Mouse (Mus musculus) heart, embryonic 14.5 days (tissue): ENCODE measurements around the gene Mrnip. TPM values are rescaled to one million over a fixed set of nuclear protein-coding genes. Genes with fewer than 3 reads are reported as not detected.

ENCODE experiments used
- ATAC-seq: fragments of 200-750 bp; cut with Nextera tagmentation; 2 replicates; pipeline ENCODE4 v1.8.0; 2017; ENCODE audit warnings: low read depth, moderate TSS enrichment; ENCODE audit not compliant: insufficient number of reproducible peaks, insufficient read depth, low FRiP score
- H3K27ac ChIP-seq, 2 experiments: fragments of 200-500 bp in 1 of 2; fragments of 300-500 bp in 1 of 2; sonication (generic) in 1 of 2; replicated peaks in 1 of 2; 2 replicates each; pipeline ENCODE4 v1.5.1; 2012 to 2014; ENCODE audit warnings: low read depth in 2 of 2, low read length in 2 of 2, control low read depth in 1 of 2, mild to moderate bottlenecking in 1 of 2, mixed read lengths in 1 of 2; ENCODE audit not compliant: control insufficient read depth in 1 of 2, insufficient read depth in 1 of 2
- H3K27me3 ChIP-seq: fragments of 300-500 bp; sonication (generic); 2 replicates; pipeline ENCODE4 v1.6.1; 2014; ENCODE audit warnings: mild to moderate bottlenecking, low read length, control low read depth; ENCODE audit not compliant: control insufficient read depth, insufficient read depth
- H3K36me3 ChIP-seq: fragments of 300-500 bp; sonication (generic); 2 replicates; pipeline ENCODE4 v1.6.1; 2014; ENCODE audit warnings: mild to moderate bottlenecking, control low read depth, low read length, mixed read lengths; ENCODE audit not compliant: control insufficient read depth, insufficient read depth
- H3K4me1 ChIP-seq, 2 experiments: fragments of 200-500 bp in 1 of 2; fragments of 300-500 bp in 1 of 2; sonication (generic) in 1 of 2; 2 replicates each; pipeline ENCODE4 v1.6.1; 2012 to 2014; ENCODE audit warnings: low read length in 2 of 2, control low read depth in 1 of 2, mixed read lengths in 1 of 2; ENCODE audit not compliant: control insufficient read depth in 2 of 2, insufficient read depth in 2 of 2
- H3K4me2 ChIP-seq: fragments of 300-500 bp; sonication (generic); 2 replicates; pipeline ENCODE4 v1.6.1; 2014; ENCODE audit warnings: mild to moderate bottlenecking, low read length
- H3K4me3 ChIP-seq, 2 experiments: fragments of 200-500 bp in 1 of 2; fragments of 300-500 bp in 1 of 2; sonication (generic) in 1 of 2; 2 replicates each; pipeline ENCODE4 v1.5.1; 2012 to 2014; ENCODE audit warnings: low read length in 2 of 2, mild to moderate bottlenecking in 2 of 2, control low read depth in 1 of 2, low read depth in 1 of 2, moderate library complexity in 1 of 2; ENCODE audit not compliant: control insufficient read depth in 1 of 2, insufficient read depth in 1 of 2
- H3K9ac ChIP-seq: fragments of 300-500 bp; sonication (generic); 2 replicates; pipeline ENCODE4 v1.6.1; 2014; ENCODE audit warnings: mild to moderate bottlenecking, low read length
- H3K9me3 ChIP-seq: fragments of 300-500 bp; sonication (generic); 2 replicates; pipeline ENCODE4 v1.6.1; 2016; ENCODE audit warnings: low read length, control low read depth; ENCODE audit not compliant: control insufficient read depth
- WGBS: fragments of 180-500 bp; shearing (Covaris S2); extraction: QIAGEN DNeasy Blood & Tissue Kit; methylation state at CpG from one replicate; pipeline ENCODE4 v1.1.7; 2014; 5-methylcytosine and 5-hydroxymethylcytosine counted together
- polyA plus RNA-seq: library from polyadenylated mRNA; unstranded; fragments of >200 nt; fragmentation: Nextera tagmentation; extraction: Ambion mirVana; gene quantifications from 2 replicates; pipeline ENCODE4 v1.2.1, GENCODE M21; 2014

Gene Mrnip
- polyA plus RNA-seq, 1 experiment from 2014 or later: 10.9 TPM

- 76% methylated on average over 7 of the region's 7 CpGs for WGBS
- no peaks in the 10 kb centered on the region for H3K9me3 ChIP-seq
- H3K9ac ChIP-seq: no peak overlapping the region
- H3K36me3 ChIP-seq: peaks cover 91% of the 10 kb centered on the region
- H3K27ac ChIP-seq: no peak overlapping the region
- ATAC-seq: no peak
- no peaks in the 10 kb centered on the region for H3K4me1 ChIP-seq
- no peaks in the 10 kb centered on the region for H3K27me3 ChIP-seq
- H3K4me2 ChIP-seq: no peak overlapping the region
- H3K4me3 ChIP-seq: no peak overlapping the region
Measured at GRCm38 (mm10) chr11:50139571-50139970, 34.7 kb upstream of the Mrnip start.

GRCm38 (mm10) chr11:50145529-50145928 is 28.7 kb upstream of the Mrnip start:
- Histone ChIP-seq H3K4me1 (peaks cover 11 to 12% of the 10 kb centered on the region in 2 experiments), H3K27ac (no peak overlapping the region), H3K9ac (no peak overlapping the region), H3K4me2 (no peak overlapping the region), H3K4me3 (no peak overlapping the region), H3K27me3 (no peaks in the 10 kb centered on the region), H3K9me3 (no peaks in the 10 kb centered on the region), H3K36me3 (peaks cover 83% of the 10 kb centered on the region)
- ATAC-seq: no peak
- WGBS: 78% methylated on average over 3 of the region's 3 CpGs

- H3K27me3 ChIP-seq: no peaks in the 10 kb centered on the region
- no peak overlapping the region for H3K4me3 ChIP-seq
- no peak overlapping the region for H3K4me2 ChIP-seq
- 96% methylated on average over 13 of the region's 13 CpGs for WGBS
- no peaks in the 10 kb centered on the region for H3K9me3 ChIP-seq
- H3K9ac ChIP-seq: no peak overlapping the region
- H3K4me1 ChIP-seq: peaks cover 11 to 12% of the 10 kb centered on the region in 2 experiments
- no peak overlapping the region for H3K27ac ChIP-seq
- H3K36me3 ChIP-seq: peaks cover 83% of the 10 kb centered on the region
- no peak for ATAC-seq
Measured at GRCm38 (mm10) chr11:50146121-50146520, 28.1 kb upstream of the Mrnip start.

- peaks cover 11 to 12% of the 10 kb centered on the region in 2 experiments for H3K4me1 ChIP-seq
- H3K4me3 ChIP-seq: no peak overlapping the region
- peak overlapping the region; percentile 20 to 75 for H3K27ac ChIP-seq
- H3K9ac ChIP-seq: peak overlapping the region; percentile 41; the same call in 1 of the 2 replicates
- peak; percentile 44; the same call in 1 of the 2 replicates for ATAC-seq
- H3K9me3 ChIP-seq: no peaks in the 10 kb centered on the region
- H3K36me3 ChIP-seq: peaks cover 83% of the 10 kb centered on the region
- H3K27me3 ChIP-seq: no peaks in the 10 kb centered on the region
- H3K4me2 ChIP-seq: peak overlapping the region; percentile 29; the same call in 1 of the 2 replicates
- 26% methylated on average over 9 of the region's 9 CpGs for WGBS
Measured at GRCm38 (mm10) chr11:50147267-50147957, 26.8 kb upstream of the Mrnip start.

GRCm38 (mm10) chr11:50147958-50148476 is 26.2 kb upstream of the Mrnip start:
- 92% methylated on average over 11 of the region's 11 CpGs for WGBS
- no peak for ATAC-seq
- H3K4me2 ChIP-seq: no peak overlapping the region
- peaks cover 83% of the 10 kb centered on the region for H3K36me3 ChIP-seq
- H3K4me1 ChIP-seq: peaks cover 11 to 12% of the 10 kb centered on the region in 2 experiments
- H3K9me3 ChIP-seq: no peaks in the 10 kb centered on the region
- H3K9ac ChIP-seq: no peak overlapping the region
- H3K27me3 ChIP-seq: no peaks in the 10 kb centered on the region
- H3K27ac ChIP-seq: peak overlapping the region in 1 of 2 experiments; percentile 75; a peak in 2 of 4 replicates
- no peak overlapping the region for H3K4me3 ChIP-seq

GRCm38 (mm10) chr11:50149200-50149599 is 25.0 kb upstream of the Mrnip start:
- WGBS: 87% methylated on average over 7 of the region's 7 CpGs
- H3K4me1 ChIP-seq: peaks cover 11 to 12% of the 10 kb centered on the region in 2 experiments
- H3K9ac ChIP-seq: no peak overlapping the region
- peaks cover 84% of the 10 kb centered on the region for H3K36me3 ChIP-seq
- no peak overlapping the region for H3K27ac ChIP-seq
- no peaks in the 10 kb centered on the region for H3K9me3 ChIP-seq
- no peak for ATAC-seq
- H3K27me3 ChIP-seq: no peaks in the 10 kb centered on the region
- H3K4me2 ChIP-seq: no peak overlapping the region
- H3K4me3 ChIP-seq: no peak overlapping the region

GRCm38 (mm10) chr11:50149603-50150150 is 24.6 kb upstream of the Mrnip start:
- H3K4me2 ChIP-seq: no peak overlapping the region
- ATAC-seq: no peak
- no peak overlapping the region for H3K27ac ChIP-seq
- no peaks in the 10 kb centered on the region for H3K27me3 ChIP-seq
- no peaks in the 10 kb centered on the region for H3K9me3 ChIP-seq
- H3K4me1 ChIP-seq: peaks cover 11 to 12% of the 10 kb centered on the region in 2 experiments
- no peak overlapping the region for H3K9ac ChIP-seq
- H3K36me3 ChIP-seq: peaks cover 88% of the 10 kb centered on the region
- WGBS: 80% methylated on average over 9 of the region's 9 CpGs
- no peak overlapping the region for H3K4me3 ChIP-seq
